Comparison of ENCODE assay signal across 15 mouse cellular contexts in the genomic region with DNA sequence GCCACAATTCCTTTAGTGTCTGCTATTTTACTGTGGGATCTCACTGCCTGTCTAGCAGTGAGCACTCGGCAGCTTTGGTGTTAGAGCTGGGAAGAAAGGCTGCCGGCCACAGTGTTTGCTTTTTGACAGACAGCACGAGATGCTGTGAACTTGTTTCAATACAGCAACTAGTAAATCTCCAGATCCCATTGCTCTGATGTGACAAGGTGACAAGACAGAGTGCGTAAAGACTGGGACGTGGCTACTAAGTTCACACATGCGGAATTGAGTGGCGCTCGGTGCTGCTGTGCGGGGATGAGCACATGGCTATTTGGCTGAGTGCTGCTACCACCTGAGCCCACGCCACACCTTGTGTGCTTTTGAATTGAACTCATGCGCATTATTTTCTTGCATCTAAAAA.
"Had no signal": no experiment of that assay in that cellular context is flagged by ENCODE, and none has a peak within 500 bp of the region (broad histone marks: within the 10 kb centered on the region; RNA-seq: fewer than 3 reads in every experiment).

No protein-coding gene starts in this region.

- H3K9me3 ChIP-seq: limb, embryonic 10.5 days; liver, embryonic 12.5 days; lung, embryonic 15.5 days; midbrain, embryonic 10.5 days; neural tube, embryonic 12.5 days had no signal

- H3K27ac ChIP-seq: limb, embryonic 10.5 days; liver, embryonic 12.5 days; lung, embryonic 15.5 days; midbrain, embryonic 10.5 days; neural tube, embryonic 12.5 days had no signal

- H3K4me2 ChIP-seq: liver, embryonic 12.5 days; lung, embryonic 15.5 days; neural tube, embryonic 12.5 days had no signal

- H3K9ac ChIP-seq: liver, embryonic 12.5 days; liver, postnatal 0 days; lung, embryonic 15.5 days; neural tube, embryonic 12.5 days had no signal

- H3K4me1 ChIP-seq: limb, embryonic 10.5 days; lung, embryonic 15.5 days; midbrain, embryonic 10.5 days had no signal

- H3K4me3 ChIP-seq: limb, embryonic 10.5 days; liver, embryonic 12.5 days; lung, embryonic 15.5 days; midbrain, embryonic 10.5 days; neural tube, embryonic 12.5 days had no signal

- H3K27me3 ChIP-seq: liver, embryonic 12.5 days; lung, embryonic 15.5 days; neural tube, embryonic 12.5 days had no signal

- DNase-seq: kidney, adult 8-10 months; kidney, postnatal 25 days; liver, postnatal 0 days; lung, postnatal 14 days; midbrain, embryonic 14.5 days; retina, postnatal 1 day; right cerebral cortex, postnatal 4 days; spleen, adult 18-20 months; thymus, adult 2 months; thymus, postnatal 25 days had no signal

- ATAC-seq: liver, embryonic 12.5 days; liver, postnatal 0 days had no signal
